Mouse (Mus musculus): ENCODE measurements around the gene Cacna2d3. TPM values are rescaled to one million over a fixed set of nuclear protein-coding genes. Genes with fewer than 3 reads are reported as not detected.

The Cacna2d3 gene
- polyA plus RNA-seq, 1 experiment from 2014 or later, result 1.1 TPM

- DNase-seq (ENCODE audit: low spot score), result no peak
- Histone ChIP-seq H3K9me3 (no peaks in the 10 kb centered on the region), H3K4me1 (no peaks in the 10 kb centered on the region), H3K4me3 (no peak overlapping the region), H3K27ac (no peak overlapping the region), H3K36me3 (no peaks in the 10 kb centered on the region), H3K27me3 (ENCODE audit: insufficient read depth, poor library complexity, severe bottlenecking) (no peaks in the 10 kb centered on the region)
- WGBS, result 61% methylated on average over 10 of the region's 10 CpGs
Measured at GRCm38 (mm10) chr14:29528696-29529095, 193.0 kb downstream of the Cacna2d3 start.

- H3K4me1 ChIP-seq, result no peaks in the 10 kb centered on the region
- H3K27ac ChIP-seq, result no peak overlapping the region
- 74% methylated on average over 7 of the region's 7 CpGs for WGBS
- no peak overlapping the region for H3K4me3 ChIP-seq
- H3K36me3 ChIP-seq, result no peaks in the 10 kb centered on the region
- no peaks in the 10 kb centered on the region for H3K27me3 ChIP-seq (ENCODE audit: insufficient read depth, poor library complexity, severe bottlenecking)
- H3K9me3 ChIP-seq, result no peaks in the 10 kb centered on the region
- DNase-seq (ENCODE audit: low spot score), result no peak
Measured at GRCm38 (mm10) chr14:29519751-29520669, 201.7 kb downstream of the Cacna2d3 start.

GRCm38 (mm10) chr14:29502667-29503066 lies 219.0 kb downstream of the Cacna2d3 start:
- Histone ChIP-seq H3K27ac (no peak overlapping the region), H3K36me3 (no peaks in the 10 kb centered on the region), H3K27me3 (ENCODE audit: insufficient read depth, poor library complexity, severe bottlenecking) (no peaks in the 10 kb centered on the region), H3K4me1 (no peaks in the 10 kb centered on the region), H3K4me3 (no peak overlapping the region), H3K9me3 (no peaks in the 10 kb centered on the region)
- no peak for DNase-seq (ENCODE audit: low spot score)
- WGBS, result 37% methylated on average over 5 of the region's 5 CpGs

GRCm38 (mm10) chr14:29498546-29499290 lies 222.9 kb downstream of the Cacna2d3 start:
- Histone ChIP-seq H3K27ac (no peak overlapping the region), H3K36me3 (no peaks in the 10 kb centered on the region), H3K9me3 (no peaks in the 10 kb centered on the region), H3K4me1 (no peaks in the 10 kb centered on the region), H3K27me3 (ENCODE audit: insufficient read depth, poor library complexity, severe bottlenecking) (no peaks in the 10 kb centered on the region), H3K4me3 (no peak overlapping the region)
- WGBS, result 74% methylated on average over 8 of the region's 8 CpGs
- DNase-seq (ENCODE audit: low spot score), result no peak

- H3K36me3 ChIP-seq, result no peaks in the 10 kb centered on the region
- H3K4me3 ChIP-seq, result no peak overlapping the region
- H3K27me3 ChIP-seq (ENCODE audit: insufficient read depth, poor library complexity, severe bottlenecking), result no peaks in the 10 kb centered on the region
- no peak overlapping the region for H3K27ac ChIP-seq
- WGBS, result 84% methylated on average over 3 of the region's 3 CpGs
- no peak for DNase-seq (ENCODE audit: low spot score)
- no peaks in the 10 kb centered on the region for H3K9me3 ChIP-seq
- H3K4me1 ChIP-seq, result no peaks in the 10 kb centered on the region
Measured at GRCm38 (mm10) chr14:29496552-29496951, 225.1 kb downstream of the Cacna2d3 start.

- no peaks in the 10 kb centered on the region for H3K4me1 ChIP-seq
- no peaks in the 10 kb centered on the region for H3K36me3 ChIP-seq
- no peaks in the 10 kb centered on the region for H3K9me3 ChIP-seq
- H3K27ac ChIP-seq, result no peak overlapping the region
- no peaks in the 10 kb centered on the region for H3K27me3 ChIP-seq (ENCODE audit: insufficient read depth, poor library complexity, severe bottlenecking)
- WGBS, result 73% methylated on average over 1 of the region's 1 CpGs
- no peak overlapping the region for H3K4me3 ChIP-seq
- DNase-seq (ENCODE audit: low spot score), result no peak
Measured at GRCm38 (mm10) chr14:29491786-29492185, 229.9 kb downstream of the Cacna2d3 start.

GRCm38 (mm10) chr14:29485416-29485815 lies 236.2 kb downstream of the Cacna2d3 start:
- Histone ChIP-seq H3K4me1 (no peaks in the 10 kb centered on the region), H3K36me3 (no peaks in the 10 kb centered on the region), H3K4me3 (no peak overlapping the region), H3K27me3 (ENCODE audit: insufficient read depth, poor library complexity, severe bottlenecking) (no peaks in the 10 kb centered on the region), H3K27ac (no peak overlapping the region), H3K9me3 (no peaks in the 10 kb centered on the region)
- 86% methylated on average over 1 of the region's 1 CpGs for WGBS
- no peak for DNase-seq (ENCODE audit: low spot score)

GRCm38 (mm10) chr14:29478403-29478983 lies 243.2 kb downstream of the Cacna2d3 start:
- H3K4me1 ChIP-seq, result no peaks in the 10 kb centered on the region
- 68% methylated on average over 6 of the region's 6 CpGs for WGBS
- H3K9me3 ChIP-seq, result no peaks in the 10 kb centered on the region
- no peak for DNase-seq (ENCODE audit: low spot score)
- no peak overlapping the region for H3K4me3 ChIP-seq
- no peaks in the 10 kb centered on the region for H3K27me3 ChIP-seq (ENCODE audit: insufficient read depth, poor library complexity, severe bottlenecking)
- no peak overlapping the region for H3K27ac ChIP-seq
- H3K36me3 ChIP-seq, result no peaks in the 10 kb centered on the region

GRCm38 (mm10) chr14:29464277-29464676 lies 257.4 kb downstream of the Cacna2d3 start:
- H3K4me1 ChIP-seq, result no peaks in the 10 kb centered on the region
- H3K27ac ChIP-seq, result no peak overlapping the region
- 82% methylated on average over 2 of the region's 2 CpGs for WGBS
- no peaks in the 10 kb centered on the region for H3K9me3 ChIP-seq
- no peaks in the 10 kb centered on the region for H3K36me3 ChIP-seq
- no peak overlapping the region for H3K4me3 ChIP-seq
- DNase-seq (ENCODE audit: low spot score), result no peak
- H3K27me3 ChIP-seq (ENCODE audit: insufficient read depth, poor library complexity, severe bottlenecking), result no peaks in the 10 kb centered on the region

- H3K9me3 ChIP-seq, result no peaks in the 10 kb centered on the region
- no peak overlapping the region for H3K4me3 ChIP-seq
- H3K27ac ChIP-seq, result no peak overlapping the region
- no peaks in the 10 kb centered on the region for H3K4me1 ChIP-seq
- H3K36me3 ChIP-seq, result no peaks in the 10 kb centered on the region
- no peaks in the 10 kb centered on the region for H3K27me3 ChIP-seq (ENCODE audit: insufficient read depth, poor library complexity, severe bottlenecking)
- 84% methylated on average over 3 of the region's 3 CpGs for WGBS
- no peak for DNase-seq (ENCODE audit: low spot score)
Measured at GRCm38 (mm10) chr14:29449203-29449602, 272.5 kb downstream of the Cacna2d3 start.

- Histone ChIP-seq H3K27ac (no peak overlapping the region), H3K9me3 (no peaks in the 10 kb centered on the region), H3K4me3 (no peak overlapping the region), H3K36me3 (no peaks in the 10 kb centered on the region), H3K4me1 (peaks cover 8% of the 10 kb centered on the region), H3K27me3 (ENCODE audit: insufficient read depth, poor library complexity, severe bottlenecking) (no peaks in the 10 kb centered on the region)
- no peak for DNase-seq (ENCODE audit: low spot score)
- WGBS, result 33% methylated on average over 15 of the region's 15 CpGs
Measured at GRCm38 (mm10) chr14:29443091-29444026, 278.3 kb downstream of the Cacna2d3 start.

- WGBS, result 39% methylated on average over 4 of the region's 4 CpGs
- H3K4me3 ChIP-seq, result no peak overlapping the region
- no peaks in the 10 kb centered on the region for H3K27me3 ChIP-seq (ENCODE audit: insufficient read depth, poor library complexity, severe bottlenecking)
- no peaks in the 10 kb centered on the region for H3K9me3 ChIP-seq
- no peak for DNase-seq (ENCODE audit: low spot score)
- no peak overlapping the region for H3K27ac ChIP-seq
- H3K36me3 ChIP-seq, result no peaks in the 10 kb centered on the region
- peaks cover 13% of the 10 kb centered on the region for H3K4me1 ChIP-seq
Measured at GRCm38 (mm10) chr14:29442476-29442875, 279.2 kb downstream of the Cacna2d3 start.

Measured in heart, embryonic 10.5 days (tissue).